Mouse (Mus musculus): Measurements from ENCODE around the gene Gm5800. TPM values are rescaled to one million over a fixed set of nuclear protein-coding genes. Genes with fewer than 3 reads are reported as not detected.
A peak's percentile ranks its signal among the peaks of the same experiment; 100 is the strongest.

Gm5800 gene
- polyA plus RNA-seq (2011; ENCODE audit: insufficient read depth, insufficient read length, low read depth, missing spikeins), result not detected in 2 replicates

DNA sequence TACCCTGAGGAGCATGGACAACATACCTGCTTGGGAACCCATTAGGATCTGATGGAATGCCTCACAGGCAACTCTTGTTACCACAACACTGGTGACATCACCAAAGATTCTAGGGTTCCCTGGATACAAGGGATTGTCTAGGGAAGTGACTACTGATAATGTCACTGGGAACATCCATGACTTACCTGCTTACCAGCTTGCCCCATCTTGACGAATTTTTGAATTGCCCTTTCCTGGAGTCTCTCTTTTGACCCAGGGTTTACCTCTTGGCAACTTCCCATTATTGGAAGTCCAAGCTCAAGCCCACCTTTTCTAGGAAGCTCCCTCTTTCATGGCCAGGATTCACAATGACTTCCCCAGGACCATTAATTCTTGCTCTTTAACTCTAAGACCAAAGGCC lies at the start of gene Gm5800:
TSS of gene Gm5800 (minus strand) at position 101 of the 400 bp plus-strand sequence.
- Histone ChIP-seq H3K27me3 (ENCODE audit: control insufficient read depth, insufficient read depth, low read length, poor library complexity, severe bottlenecking) (no peaks in the 10 kb centered on the region), H3K36me3 (ENCODE audit: control insufficient read depth, insufficient read depth, low read length, poor library complexity, severe bottlenecking) (no peaks in the 10 kb centered on the region), H3K9ac (ENCODE audit: low read depth, poor library complexity, severe bottlenecking) (no peak within 1 kb of the TSS), H3K27ac (ENCODE audit: insufficient read depth, low read length) (no peak within 1 kb of the TSS), H3K4me1 (ENCODE audit: control insufficient read depth, insufficient read depth, low read length) (no peaks in the 10 kb centered on the region), H3K4me3 (ENCODE audit: low read depth, low read length) (no peak within 1 kb of the TSS), H3K9me3 (replicated peaks; ENCODE audit: control insufficient read depth, insufficient read depth, low read length, poor library complexity, severe bottlenecking) (no peaks in the 10 kb centered on the region)
- TF ChIP-seq POLR2A (IDR thresholded peaks at IDR 0.05; ENCODE audit: insufficient read depth, low read length) (no peak), CTCF (IDR thresholded peaks at IDR 0.05; ENCODE audit: low read depth, low read length) (no peak), EP300 (IDR thresholded peaks at IDR 0.05; ENCODE audit: insufficient read depth, low read depth, low read length) (no peak)

DNA sequence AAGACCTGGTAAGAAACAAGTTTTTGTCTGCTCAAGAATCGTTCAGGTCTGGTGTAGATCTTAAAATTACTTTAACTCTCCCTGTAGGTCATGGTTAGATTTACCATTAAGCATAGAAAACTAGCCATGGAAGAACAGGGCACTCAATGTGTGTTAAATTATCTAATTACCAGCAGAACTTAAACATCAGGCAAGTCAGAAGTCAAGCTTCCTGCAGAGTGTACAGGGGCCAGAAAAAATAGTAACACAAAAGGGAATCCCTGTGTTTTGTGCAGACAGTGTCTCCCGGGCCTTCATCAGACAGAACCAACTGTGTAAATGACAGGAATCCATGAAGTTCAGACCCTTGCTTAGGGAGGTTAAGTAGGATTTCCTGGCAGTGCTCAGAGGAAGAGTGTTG lies 39.0 kb upstream of the Gm5800 start:
- H3K36me3 ChIP-seq (ENCODE audit: control insufficient read depth, insufficient read depth, low read length, poor library complexity, severe bottlenecking), result no peaks in the 10 kb centered on the region
- no peak for TF ChIP-seq EP300 (IDR thresholded peaks at IDR 0.05; ENCODE audit: insufficient read depth, low read depth, low read length)
- no peak for TF ChIP-seq POLR2A (IDR thresholded peaks at IDR 0.05; ENCODE audit: insufficient read depth, low read length)
- no peak for TF ChIP-seq CTCF (IDR thresholded peaks at IDR 0.05; ENCODE audit: low read depth, low read length)
- no peaks in the 10 kb centered on the region for H3K27me3 ChIP-seq (ENCODE audit: control insufficient read depth, insufficient read depth, low read length, poor library complexity, severe bottlenecking)
- H3K27ac ChIP-seq (ENCODE audit: insufficient read depth, low read length), result no peak overlapping the region
- no peaks in the 10 kb centered on the region for H3K9me3 ChIP-seq (replicated peaks; ENCODE audit: control insufficient read depth, insufficient read depth, low read length, poor library complexity, severe bottlenecking)
- H3K4me1 ChIP-seq (ENCODE audit: control insufficient read depth, insufficient read depth, low read length), result no peaks in the 10 kb centered on the region
- H3K4me3 ChIP-seq (ENCODE audit: low read depth, low read length), result no peak overlapping the region
- no peak overlapping the region for H3K9ac ChIP-seq (ENCODE audit: low read depth, poor library complexity, severe bottlenecking)

DNA sequence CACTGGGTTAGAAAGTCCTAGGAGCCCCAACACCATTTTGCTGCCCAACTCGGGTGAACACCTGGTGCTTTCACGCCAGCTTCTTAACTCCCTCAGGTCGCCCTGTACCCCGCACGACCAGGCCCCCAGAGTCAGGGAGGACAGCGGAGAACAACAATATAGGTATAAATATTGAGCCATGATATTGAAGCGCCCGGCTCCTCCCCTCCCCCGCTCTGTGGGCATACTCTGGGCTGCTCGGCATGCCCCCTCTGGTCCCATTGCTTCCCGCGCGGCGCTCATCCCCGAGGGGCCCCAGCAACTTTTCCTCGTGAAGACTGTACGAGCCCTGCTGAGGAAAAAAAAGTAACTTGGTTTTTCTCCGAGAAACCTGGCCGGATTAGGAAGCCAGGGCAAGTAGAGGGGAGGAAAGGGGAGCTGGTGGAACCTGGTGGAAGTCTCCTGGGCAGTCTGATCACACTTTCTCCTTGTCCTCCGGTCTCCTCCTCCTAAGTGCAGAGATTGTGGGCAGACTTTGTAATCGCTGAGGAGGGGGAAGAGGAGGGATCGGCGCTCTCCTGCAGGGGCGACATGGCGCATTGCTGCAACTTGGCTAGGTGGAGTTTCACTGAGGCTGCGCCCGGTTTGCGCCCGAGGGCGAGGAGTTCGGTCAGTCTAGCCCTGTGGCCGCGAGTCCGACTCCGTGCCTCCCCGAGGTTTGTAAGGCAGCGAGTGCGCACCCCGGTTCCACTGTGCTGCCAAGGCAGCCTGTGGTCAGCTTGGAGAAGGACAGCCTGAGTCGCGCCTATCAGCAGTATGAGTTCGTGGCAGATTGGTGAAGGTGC lies 23.6 kb upstream of the Gm5800 start:
- H3K36me3 ChIP-seq (ENCODE audit: control insufficient read depth, insufficient read depth, low read length, poor library complexity, severe bottlenecking), result no peaks in the 10 kb centered on the region
- H3K9me3 ChIP-seq (replicated peaks; ENCODE audit: control insufficient read depth, insufficient read depth, low read length, poor library complexity, severe bottlenecking), result no peaks in the 10 kb centered on the region
- H3K27me3 ChIP-seq (ENCODE audit: control insufficient read depth, insufficient read depth, low read length, poor library complexity, severe bottlenecking), result peaks cover 3% of the 10 kb centered on the region; the same call in 1 of the 2 replicates
- peak overlapping the region; percentile 6; the same call in 1 of the 2 replicates for H3K9ac ChIP-seq (ENCODE audit: low read depth, poor library complexity, severe bottlenecking)
- no peaks in the 10 kb centered on the region for H3K4me1 ChIP-seq (ENCODE audit: control insufficient read depth, insufficient read depth, low read length)
- TF ChIP-seq CTCF (IDR thresholded peaks at IDR 0.05; ENCODE audit: low read depth, low read length) (no peak), EP300 (IDR thresholded peaks at IDR 0.05; ENCODE audit: insufficient read depth, low read depth, low read length) (no peak), POLR2A (IDR thresholded peaks at IDR 0.05; ENCODE audit: insufficient read depth, low read length) (no peak)
- H3K4me3 ChIP-seq (ENCODE audit: low read depth, low read length), result peak overlapping the region; percentile 34
- no peak overlapping the region for H3K27ac ChIP-seq (ENCODE audit: insufficient read depth, low read length)

DNA sequence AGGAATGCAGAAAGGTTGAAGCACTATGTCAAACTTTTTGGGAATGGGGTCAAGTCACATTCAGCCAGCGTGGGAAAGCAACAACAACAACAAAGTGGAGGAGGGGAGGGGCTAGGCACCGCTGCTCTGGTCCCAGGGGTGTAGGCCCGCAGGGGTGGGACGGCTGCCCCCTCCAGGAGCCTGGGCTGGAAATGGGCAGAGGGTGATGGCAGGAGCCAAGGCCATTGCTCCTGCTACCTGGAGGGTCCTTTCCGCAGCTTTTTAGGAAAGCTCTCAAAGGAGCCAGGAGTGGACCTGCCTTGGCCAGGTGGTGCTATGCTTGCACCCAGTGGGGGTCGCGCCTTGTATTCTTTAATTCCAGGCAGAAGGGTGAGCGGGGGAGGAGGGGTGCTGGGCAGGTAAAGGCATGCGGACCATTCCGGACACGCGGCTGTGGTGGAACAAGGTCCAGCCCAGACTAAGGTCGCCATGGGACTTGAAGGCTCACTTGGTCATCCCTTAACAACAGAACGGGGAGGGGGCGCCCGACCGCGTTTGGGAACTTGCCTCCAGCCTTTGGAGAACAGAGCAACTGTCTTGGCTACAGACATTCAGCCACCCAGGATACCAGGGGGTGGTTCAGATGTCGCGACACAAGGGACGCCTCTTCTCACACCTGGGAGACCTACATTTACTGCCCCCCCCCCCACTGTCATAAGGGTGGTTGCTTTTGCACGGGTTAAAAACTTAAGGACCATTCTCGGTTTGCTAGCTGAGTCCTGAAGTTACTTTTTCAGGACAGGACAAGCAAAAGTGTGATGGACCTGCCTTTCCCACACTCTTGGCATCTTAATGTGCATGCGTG lies 22.4 kb upstream of the Gm5800 start:
- Histone ChIP-seq H3K9ac (ENCODE audit: low read depth, poor library complexity, severe bottlenecking) (no peak overlapping the region), H3K9me3 (replicated peaks; ENCODE audit: control insufficient read depth, insufficient read depth, low read length, poor library complexity, severe bottlenecking) (no peaks in the 10 kb centered on the region), H3K27ac (ENCODE audit: insufficient read depth, low read length) (no peak overlapping the region), H3K4me3 (ENCODE audit: low read depth, low read length) (peak overlapping the region; percentile 22; the same call in 1 of the 2 replicates), H3K4me1 (ENCODE audit: control insufficient read depth, insufficient read depth, low read length) (no peaks in the 10 kb centered on the region), H3K36me3 (ENCODE audit: control insufficient read depth, insufficient read depth, low read length, poor library complexity, severe bottlenecking) (no peaks in the 10 kb centered on the region), H3K27me3 (ENCODE audit: control insufficient read depth, insufficient read depth, low read length, poor library complexity, severe bottlenecking) (peaks cover 3% of the 10 kb centered on the region; the same call in 1 of the 2 replicates)
- TF ChIP-seq CTCF (IDR thresholded peaks at IDR 0.05; ENCODE audit: low read depth, low read length) (no peak), EP300 (IDR thresholded peaks at IDR 0.05; ENCODE audit: insufficient read depth, low read depth, low read length) (no peak), POLR2A (IDR thresholded peaks at IDR 0.05; ENCODE audit: insufficient read depth, low read length) (no peak)

DNA sequence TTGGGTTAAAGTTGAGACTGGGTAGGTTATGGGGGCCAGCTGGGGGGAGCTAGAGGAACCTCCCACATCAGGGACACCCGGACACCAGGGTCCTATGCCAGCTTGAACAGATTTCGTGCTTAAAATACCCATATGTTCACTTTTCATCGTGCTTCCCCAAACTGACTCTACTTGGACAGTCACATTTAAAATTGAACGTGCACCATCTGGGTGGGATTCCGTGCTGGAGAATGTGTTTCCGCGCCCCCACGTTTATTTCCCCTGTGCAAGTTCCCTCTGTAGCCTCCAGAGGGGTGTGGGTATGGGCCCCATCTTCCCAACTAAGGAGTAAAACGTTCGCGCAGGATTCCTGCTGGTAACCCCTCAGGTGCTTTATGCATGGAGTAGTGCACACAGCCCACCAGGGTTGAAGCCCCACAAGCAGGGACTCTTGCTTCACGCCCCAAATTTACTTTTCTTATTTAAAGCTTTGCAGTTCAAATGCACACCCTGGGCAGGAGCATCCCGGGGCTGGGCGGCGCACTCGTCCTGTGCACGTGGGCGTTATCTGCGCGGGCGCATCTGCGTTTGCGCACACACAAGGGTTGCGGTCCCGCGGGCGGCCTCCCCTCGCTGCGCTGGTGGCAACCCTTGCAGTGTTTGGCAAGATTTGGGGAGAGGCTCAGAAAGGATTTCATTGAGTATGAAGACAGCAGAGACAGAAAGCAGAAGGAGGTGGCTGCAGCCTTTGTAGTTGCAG lies 21.6 kb upstream of the Gm5800 start:
- H3K9ac ChIP-seq (ENCODE audit: low read depth, poor library complexity, severe bottlenecking), result no peak overlapping the region
- H3K36me3 ChIP-seq (ENCODE audit: control insufficient read depth, insufficient read depth, low read length, poor library complexity, severe bottlenecking), result no peaks in the 10 kb centered on the region
- peak overlapping the region; percentile 27 for H3K4me3 ChIP-seq (ENCODE audit: low read depth, low read length)
- H3K27ac ChIP-seq (ENCODE audit: insufficient read depth, low read length), result no peak overlapping the region
- H3K27me3 ChIP-seq (ENCODE audit: control insufficient read depth, insufficient read depth, low read length, poor library complexity, severe bottlenecking), result peaks cover 3% of the 10 kb centered on the region; the same call in 1 of the 2 replicates
- TF ChIP-seq EP300 (IDR thresholded peaks at IDR 0.05; ENCODE audit: insufficient read depth, low read depth, low read length) (no peak), CTCF (IDR thresholded peaks at IDR 0.05; ENCODE audit: low read depth, low read length) (no peak), POLR2A (IDR thresholded peaks at IDR 0.05; ENCODE audit: insufficient read depth, low read length) (no peak)
- H3K4me1 ChIP-seq (ENCODE audit: control insufficient read depth, insufficient read depth, low read length), result no peaks in the 10 kb centered on the region
- no peaks in the 10 kb centered on the region for H3K9me3 ChIP-seq (replicated peaks; ENCODE audit: control insufficient read depth, insufficient read depth, low read length, poor library complexity, severe bottlenecking)

Data from ES-Bruce4 (cell line).